ENCODE assay signal across 8 mouse cellular contexts in genomic region chr1:120072900-120073299, GRCm38 (mm10). TPM values are rescaled to one million over a fixed set of nuclear protein-coding genes. Genes with fewer than 3 reads are reported as not detected.
DNase-seq lines count a peak whose midpoint lies in the region; ATAC-seq and TF ChIP-seq lines count a peak whose summit lies in the region.

No protein-coding gene starts in this region.

- TF ChIP-seq POLR2A in thymus, adult 2 months (IDR thresholded peaks at IDR 0.05; ENCODE audit: control insufficient read depth, extremely low read depth, insufficient read depth, low read length, poor library complexity): no peak

- ATAC-seq in megakaryocyte, adult 5-6 weeks (ENCODE audit: poor library complexity, severe bottlenecking): no peak
- no peak for ATAC-seq in heart, embryonic 11.5 days (replicated peaks; ENCODE audit: insufficient number of reproducible peaks, low FRiP score, low TSS enrichment)
- no peak for ATAC-seq in kidney, embryonic 15.5 days (replicated peaks; ENCODE audit: low FRiP score)

- peak overlapping the region; percentile 58 for H3K9ac ChIP-seq in heart, embryonic 11.5 days (ENCODE audit: low read depth, low read length)
- peak overlapping the region; percentile 39 for H3K9ac ChIP-seq in kidney, embryonic 15.5 days

- peak overlapping the region; percentile 90 for H3K4me3 ChIP-seq in megakaryocyte, embryonic 14.5 days (replicated peaks)
- peak overlapping the region; percentile 43 for H3K4me3 ChIP-seq in heart, embryonic 11.5 days (ENCODE audit: low read depth, low read length)
- H3K4me3 ChIP-seq in kidney, embryonic 15.5 days (replicated peaks): peak overlapping the region; percentile 45
- no peak overlapping the region for H3K4me3 ChIP-seq in thymus, adult 2 months (ENCODE audit: control insufficient read depth, insufficient read depth, low read length)

- H3K4me2 ChIP-seq in heart, embryonic 11.5 days: peak overlapping the region; percentile 81
- peak overlapping the region; percentile 85 for H3K4me2 ChIP-seq in kidney, embryonic 15.5 days

- WGBS in heart, embryonic 11.5 days (ENCODE audit: insufficient replicate concordance): 7% methylated on average over 16 of the region's 16 CpGs
- 5% methylated on average over 16 of the region's 16 CpGs for WGBS in kidney, embryonic 15.5 days
- 17% methylated on average over 16 of the region's 16 CpGs for WGBS in thymus, adult 2 months

- H3K27ac ChIP-seq in heart, embryonic 11.5 days (ENCODE audit: low read depth, low read length): no peak overlapping the region; the same call in 1 of the 2 replicates
- H3K27ac ChIP-seq in kidney, embryonic 15.5 days: peak overlapping the region; percentile 85
- H3K27ac ChIP-seq in thymus, adult 2 months (ENCODE audit: control insufficient read depth, insufficient read depth, low read length): no peak overlapping the region

- peaks cover 30% of the 10 kb centered on the region for H3K4me1 ChIP-seq in megakaryocyte, embryonic 14.5 days
- H3K4me1 ChIP-seq in heart, embryonic 11.5 days (ENCODE audit: control insufficient read depth, insufficient read depth, low read length): peaks cover 5% of the 10 kb centered on the region; the same call in 1 of the 2 replicates
- H3K4me1 ChIP-seq in kidney, embryonic 15.5 days: peaks cover 29% of the 10 kb centered on the region
- 0 out of 2 replicates have a peak, but pooled peaks cover 5% of the 10 kb centered on the region for H3K4me1 ChIP-seq in thymus, adult 2 months (replicated peaks; ENCODE audit: control insufficient read depth, insufficient read depth, low read length)

- H3K9me3 ChIP-seq in megakaryocyte, embryonic 14.5 days: no peaks in the 10 kb centered on the region
- H3K9me3 ChIP-seq in heart, embryonic 11.5 days (replicated peaks; ENCODE audit: control insufficient read depth, low read length): no peaks in the 10 kb centered on the region
- H3K9me3 ChIP-seq in kidney, embryonic 15.5 days (replicated peaks): no peaks in the 10 kb centered on the region

- no peak for TF ChIP-seq CTCF in thymus, adult 2 months (IDR thresholded peaks at IDR 0.05; ENCODE audit: borderline replicate concordance, control insufficient read depth, extremely low read depth, insufficient read depth, low read length, poor library complexity)

- DNase-seq in cerebellum, postnatal 10 days: peak; percentile 57 to 61
- DNase-seq in lung, postnatal 10 days: peak; percentile 73
- DNase-seq in testis, postnatal 10 days (ENCODE audit: low spot score): peak; percentile 73
- DNase-seq in thymus, adult 2 months: no peak

- peaks cover 3% of the 10 kb centered on the region for H3K36me3 ChIP-seq in megakaryocyte, embryonic 14.5 days (replicated peaks; ENCODE audit: low read length)
- no peaks in the 10 kb centered on the region for H3K36me3 ChIP-seq in heart, embryonic 11.5 days (ENCODE audit: control insufficient read depth, insufficient read depth, low read length)
- H3K36me3 ChIP-seq in kidney, embryonic 15.5 days: 0 out of 2 replicates have a peak, but pooled peaks cover 2% of the 10 kb centered on the region
- no peaks in the 10 kb centered on the region for H3K36me3 ChIP-seq in thymus, adult 2 months (ENCODE audit: control insufficient read depth, insufficient read depth, low read length)

- H3K27me3 ChIP-seq in megakaryocyte, embryonic 14.5 days (replicated peaks): peaks cover 79% of the 10 kb centered on the region
- H3K27me3 ChIP-seq in heart, embryonic 11.5 days (ENCODE audit: control insufficient read depth, insufficient read depth, low read length): no peaks in the 10 kb centered on the region
- no peaks in the 10 kb centered on the region for H3K27me3 ChIP-seq in kidney, embryonic 15.5 days
- H3K27me3 ChIP-seq in thymus, adult 2 months (ENCODE audit: control insufficient read depth, insufficient read depth, low read length): peaks cover 12% of the 10 kb centered on the region; the same call in 1 of the 2 replicates

RNA-seq across cellular contexts. Expression of gene Tmem37, which starts 1.0 kb away (rescaled TPM):
- polyA plus RNA-seq in megakaryocyte, embryonic 14.5 days (2012; ENCODE audit: insufficient read depth, low replicate concordance): 4.5 and 4.6 TPM in 2 replicates
- 1.0 TPM in 1 of 2 replicates, not detected in the other for total RNA-seq in megakaryocyte, adult 5-6 weeks (2015)
- total RNA-seq in megakaryocyte, adult 5-6 weeks (2017): not detected in 2 replicates
- polyA plus RNA-seq in heart, embryonic 11.5 days (2014; fragmentation: Nextera tagmentation; extraction: Ambion mirVana): 19.1 and 19.6 TPM in 2 replicates
- 51.3 and 53.6 TPM in 2 replicates for polyA plus RNA-seq in kidney, embryonic 15.5 days (2015; fragmentation: Nextera tagmentation; extraction: Ambion mirVana)
- polyA plus RNA-seq in thymus, adult 2 months (2012; rRNA removed): 15.7 and 18.5 TPM in 2 replicates

RNA-seq across cellular contexts. Expression of gene Dbi, which starts 48.0 kb away (rescaled TPM):
- polyA plus RNA-seq in megakaryocyte, embryonic 14.5 days (2012; ENCODE audit: insufficient read depth, low replicate concordance): 21.0 TPM in 1 of 2 replicates, not detected in the other
- 379 and 411 TPM in 2 replicates for total RNA-seq in megakaryocyte, adult 5-6 weeks (2015)
- total RNA-seq in megakaryocyte, adult 5-6 weeks (2017): 330 and 438 TPM in 2 replicates
- 639 and 662 TPM in 2 replicates for polyA plus RNA-seq in heart, embryonic 11.5 days (2014; fragmentation: Nextera tagmentation; extraction: Ambion mirVana)
- polyA plus RNA-seq in kidney, embryonic 15.5 days (2015; fragmentation: Nextera tagmentation; extraction: Ambion mirVana): 696 and 764 TPM in 2 replicates
- 210 and 247 TPM in 2 replicates for polyA plus RNA-seq in thymus, adult 2 months (2012; rRNA removed)

RNA-seq across cellular contexts. Expression of gene 3110009E18Rik, which starts 48.1 kb away (rescaled TPM):
- 2.6 TPM in 1 of 2 replicates, not detected in the other for polyA plus RNA-seq in megakaryocyte, embryonic 14.5 days (2012; ENCODE audit: insufficient read depth, low replicate concordance)
- 6.0 and 11.7 TPM in 2 replicates for total RNA-seq in megakaryocyte, adult 5-6 weeks (2015)
- 8.3 and 10.8 TPM in 2 replicates for total RNA-seq in megakaryocyte, adult 5-6 weeks (2017)
- 11.8 and 13.1 TPM in 2 replicates for polyA plus RNA-seq in heart, embryonic 11.5 days (2014; fragmentation: Nextera tagmentation; extraction: Ambion mirVana)
- polyA plus RNA-seq in kidney, embryonic 15.5 days (2015; fragmentation: Nextera tagmentation; extraction: Ambion mirVana): 19.7 and 22.1 TPM in 2 replicates
- polyA plus RNA-seq in thymus, adult 2 months (2012; rRNA removed): 4.4 and 5.5 TPM in 2 replicates
